Mouse (Mus musculus) embryonic stem cell, embryonic (primary cell): Measurements from ENCODE around the gene Oasl1.

ENCODE experiments used
- CTCF ChIA-PET, 4 experiments: fragments of 300-600 bp in 2 of 4; fragments of 350-600 bp in 2 of 4; sonication (Branson Sonifier 250); formaldehyde crosslinking; loops; one replicate each; lab custom pipeline; 2022; ENCODE audit warnings: inconsistent platforms in 2 of 4; lab: Charles Lee
- POLR2A ChIA-PET, 4 experiments: fragments of 300-600 bp in 2 of 4; fragments of 350-600 bp in 2 of 4; sonication (Branson Sonifier 250); formaldehyde crosslinking; loops; one replicate each; lab custom pipeline; 2022; ENCODE audit warnings: antibody characterized with exemption in 4 of 4, inconsistent platforms in 1 of 4; lab: Charles Lee

The Oasl1 gene

DNA sequence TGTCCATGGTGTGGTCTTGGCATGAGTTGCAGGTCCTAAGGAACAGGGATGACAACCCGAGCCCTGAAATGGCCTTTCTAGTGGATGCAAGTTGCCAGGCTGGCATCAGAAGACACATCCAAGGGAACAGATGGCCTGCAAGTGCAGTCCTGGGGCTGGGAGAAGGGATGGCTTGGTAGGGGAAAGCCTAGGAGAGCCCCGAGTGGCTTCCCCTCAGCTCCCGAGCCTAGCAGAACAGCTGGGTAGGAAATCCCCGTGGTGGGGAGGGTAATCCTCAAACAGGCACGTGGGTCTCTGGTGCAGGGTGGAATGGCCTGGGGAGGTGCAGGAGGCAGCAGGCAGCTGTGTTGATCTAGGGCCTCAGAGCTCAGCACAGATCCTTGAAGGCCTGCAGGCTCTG is 26.3 kb downstream of the Oasl1 start:
- ChIA-PET POLR2A (interaction anchor here in 2 of 4 experiments (0.5 to 1.1 kb wide), 7 partner anchors 10 to 231 kb away, joined by 3 to 6 read pairs (median 3); no protein-coding TSS in a partner anchor), CTCF (no interaction called here)

DNA sequence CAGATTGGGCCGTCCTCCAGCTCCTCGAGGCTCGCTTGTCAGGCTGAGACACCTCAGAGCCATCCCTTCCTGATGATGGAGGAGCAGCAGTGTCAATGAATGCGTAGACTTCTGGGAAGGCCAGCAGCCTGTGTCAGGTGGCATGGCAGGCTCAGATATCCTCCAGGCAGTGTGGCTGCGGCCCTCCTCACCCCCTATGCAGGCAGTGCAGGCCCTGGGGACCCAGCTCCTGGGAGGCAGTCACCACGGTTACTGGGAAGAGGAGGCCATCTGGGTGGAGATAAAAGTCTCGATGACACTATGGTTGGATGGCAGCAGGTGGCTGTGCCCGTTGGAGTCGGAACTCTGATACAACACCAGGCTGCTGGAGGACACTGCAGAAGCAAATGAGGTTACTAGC is 26.8 kb downstream of the Oasl1 start:
- CTCF ChIA-PET: interaction anchor here in 1 of 4 experiments (0.6 kb wide), 1 partner anchor 125 kb away, joined by 4 read pairs; no protein-coding TSS in a partner anchor
- POLR2A ChIA-PET: interaction anchor here in 3 of 4 experiments (0.5 to 2.3 kb wide), 8 partner anchors 8 to 231 kb away, joined by 3 to 13 read pairs (median 3); partner anchors contain the start of gene 2210016L21Rik (in 1 of the 3)

DNA sequence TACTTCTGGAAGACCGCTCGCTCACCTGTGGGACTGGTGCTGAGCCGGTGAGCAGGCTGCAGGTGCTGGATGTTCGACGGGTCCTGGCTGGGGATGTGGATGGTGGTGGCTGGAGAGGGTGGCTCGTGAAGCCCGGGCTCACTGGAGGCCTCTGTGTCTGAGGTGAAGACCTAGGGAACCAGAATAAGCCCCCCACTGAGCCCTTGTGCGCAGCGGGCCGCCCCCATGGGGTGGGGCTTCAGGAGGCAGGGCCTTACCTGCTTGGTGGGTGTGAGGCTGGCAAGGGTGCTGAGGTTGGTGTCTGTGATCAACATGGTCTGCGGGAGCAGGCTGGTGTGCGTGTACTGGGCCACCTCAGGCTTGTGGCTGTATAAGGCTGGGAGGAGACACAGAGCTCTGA is 27.6 kb downstream of the Oasl1 start:
- POLR2A ChIA-PET: interaction anchor here in 1 of 4 experiments (2.3 kb wide), 1 partner anchor 9 kb away, joined by 13 read pairs; the partner anchor contains the start of gene 2210016L21Rik
- CTCF ChIA-PET: interaction anchor here in 2 of 4 experiments (0.5 to 0.6 kb wide), 2 partner anchors 126 to 312 kb away, joined by 4 to 9 read pairs; no protein-coding TSS in a partner anchor

DNA sequence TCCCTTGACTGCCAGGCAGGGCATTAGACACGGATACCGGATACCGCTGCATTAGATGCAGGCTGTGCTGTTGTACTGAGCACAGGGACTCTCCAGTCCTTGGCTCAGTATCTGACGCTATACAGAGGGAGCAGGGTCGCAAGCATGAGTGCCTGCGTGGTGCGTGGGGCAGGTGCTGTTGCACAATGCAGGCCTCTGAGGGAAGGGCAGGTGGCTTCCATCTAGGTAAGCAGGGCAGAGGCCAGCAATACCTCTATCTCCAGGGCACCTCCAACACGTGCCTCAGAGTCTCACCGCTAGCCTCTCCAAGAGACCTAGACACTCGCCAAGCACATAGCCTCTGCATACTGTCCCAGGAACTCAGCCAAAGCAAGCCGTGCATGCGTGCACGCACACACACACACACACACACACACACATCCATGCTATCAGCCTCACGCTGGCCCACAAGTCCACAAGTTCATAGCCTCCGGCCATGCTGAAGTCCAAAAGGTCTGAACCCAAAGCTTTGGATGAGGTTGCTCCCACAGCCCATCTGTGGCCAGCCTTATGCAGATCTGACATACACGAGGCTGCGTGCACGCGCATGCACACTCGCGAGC is 28.3 kb downstream of the Oasl1 start:
- CTCF ChIA-PET: no interaction called here
- POLR2A ChIA-PET: interaction anchor here in 1 of 4 experiments (2.3 kb wide), 1 partner anchor 10 kb away, joined by 13 read pairs; the partner anchor contains the start of gene 2210016L21Rik

DNA sequence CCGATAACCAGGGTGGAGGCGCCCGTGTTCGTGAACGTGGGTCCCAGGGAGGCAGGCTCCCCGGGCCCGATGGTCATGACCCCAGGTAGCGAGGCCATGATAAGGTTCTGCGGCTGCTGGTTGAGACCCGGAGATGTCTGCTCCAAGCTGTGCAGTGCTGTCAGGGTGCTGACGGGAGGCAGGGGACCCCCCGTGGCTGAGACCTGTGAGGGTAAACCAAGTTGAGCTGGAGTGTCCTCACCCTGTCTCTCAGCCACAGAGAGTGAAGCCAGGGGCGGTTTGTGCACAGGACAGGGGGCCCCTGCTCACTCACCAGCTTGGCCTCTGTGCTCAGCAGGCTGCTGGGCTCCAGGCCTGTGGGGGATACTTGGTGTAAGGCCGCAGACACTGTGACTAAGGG is 30.3 kb downstream of the Oasl1 start:
- ChIA-PET CTCF (interaction anchor here in 3 of 4 experiments (0.7 to 1.3 kb wide), 3 partner anchors 10 to 154 kb away, joined by 3 to 5 read pairs (median 3); no protein-coding TSS in a partner anchor), POLR2A (interaction anchor here in 2 of 4 experiments (0.7 to 2.0 kb wide), 8 partner anchors 9 to 100 kb away, joined by 3 to 11 read pairs (median 4); partner anchors contain the start of gene 2210016L21Rik (in 1 of the 2))

DNA sequence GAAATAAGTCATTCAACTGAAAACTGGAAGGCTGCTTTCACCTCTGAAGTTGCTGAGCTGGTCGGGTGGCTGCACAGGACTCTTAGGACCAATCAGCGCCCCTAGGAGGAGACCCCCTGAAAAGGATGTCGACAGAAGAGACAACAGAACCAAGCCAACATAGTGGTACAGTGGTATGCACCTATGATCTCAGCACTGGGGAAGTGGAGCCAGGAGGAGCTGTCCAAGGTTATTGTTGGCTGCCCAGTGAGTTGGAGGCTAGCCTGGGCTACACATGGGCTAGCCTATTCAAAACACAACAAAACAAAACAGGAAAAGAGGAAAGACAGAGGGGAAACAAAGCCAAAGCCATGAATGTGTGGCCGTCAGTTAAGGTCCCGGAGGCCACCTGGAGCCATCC is 35.0 kb downstream of the Oasl1 start:
- POLR2A ChIA-PET: interaction anchor here in 2 of 4 experiments (0.5 to 0.6 kb wide), 3 partner anchors 12 to 98 kb away, joined by 3 to 4 read pairs (median 3); partner anchors contain the start of gene Hnf1a (in 1 of the 2)

DNA sequence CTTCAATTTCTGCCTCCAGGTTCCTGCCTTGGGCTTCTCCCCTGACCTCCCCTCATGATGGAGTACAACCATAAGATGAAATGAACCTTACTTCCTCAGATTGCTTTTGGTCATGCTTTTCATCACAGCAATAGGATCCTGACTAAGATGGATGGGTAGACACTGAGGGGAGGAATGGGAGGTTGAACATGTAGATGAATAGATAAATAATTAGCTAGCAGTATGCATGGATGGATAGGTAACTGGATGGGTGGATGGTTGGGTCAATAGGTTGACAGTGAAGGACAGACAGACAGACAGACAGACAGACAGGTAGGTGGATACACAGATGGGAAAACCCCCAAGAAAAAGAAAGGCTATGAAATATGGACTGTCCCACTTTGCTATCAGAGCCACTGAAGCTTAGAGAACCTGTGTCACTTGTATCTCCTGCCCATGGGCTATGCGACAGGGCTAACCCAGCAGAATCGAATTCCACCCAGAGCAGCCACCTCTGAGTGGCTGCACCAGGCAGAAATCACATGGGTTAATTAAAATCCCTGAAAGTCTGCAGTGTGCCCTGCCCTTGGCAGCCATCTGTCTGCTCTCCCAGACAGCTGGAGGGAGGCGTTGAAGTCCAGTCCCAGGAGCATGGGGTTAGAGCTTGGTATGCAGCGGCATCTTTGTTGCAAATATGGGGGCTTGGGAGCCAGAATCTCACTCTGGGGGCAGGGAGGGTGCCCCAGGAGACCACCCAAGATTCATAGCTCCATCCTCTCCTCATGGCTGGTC is 38.7 kb downstream of the Oasl1 start:
- CTCF ChIA-PET: no interaction called here
- POLR2A ChIA-PET: interaction anchor here in 1 of 4 experiments (0.9 to 3.0 kb wide), 3 partner anchors 9 to 127 kb away, joined by 3 to 11 read pairs (median 4); no protein-coding TSS in a partner anchor

More for the DNA sequence above, 35.0 kb downstream of the Oasl1 start:
- CTCF ChIA-PET: interaction anchor here in 1 of 4 experiments (0.6 kb wide), 2 partner anchors 17 to 162 kb away, joined by 5 to 20 read pairs; no protein-coding TSS in a partner anchor

DNA sequence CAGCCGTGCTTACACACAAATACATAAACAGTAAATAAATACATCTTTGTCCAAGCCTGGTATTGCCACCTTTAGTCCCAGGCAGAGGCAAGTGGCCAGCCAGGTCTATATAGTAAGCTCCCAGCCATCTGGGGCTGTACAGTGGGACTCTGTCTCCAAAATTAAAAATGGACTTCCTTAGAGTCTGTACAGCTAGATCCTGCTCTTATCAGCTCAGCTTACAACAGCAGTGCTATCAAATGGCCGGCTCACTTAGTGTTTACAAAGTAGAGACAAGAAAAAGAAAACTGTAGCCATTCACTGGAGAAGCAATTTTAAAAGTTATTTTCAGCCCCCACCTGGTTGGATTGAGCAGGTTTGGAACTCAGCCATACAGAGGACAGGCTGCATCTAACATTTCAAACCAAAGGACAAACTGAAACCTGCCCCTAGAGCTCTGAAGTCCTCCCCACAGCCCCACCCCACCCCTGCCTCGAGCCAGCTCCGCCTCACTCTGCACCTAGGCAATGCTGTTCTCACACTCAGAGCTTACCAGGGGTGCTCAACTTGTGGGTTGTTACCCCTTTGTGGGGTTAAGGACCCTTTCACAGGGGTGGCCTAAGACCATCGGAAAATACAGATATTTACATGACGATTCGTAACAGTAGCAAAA is 41.4 kb downstream of the Oasl1 start:
- ChIA-PET CTCF (interaction anchor here in 2 of 4 experiments (1.0 to 1.5 kb wide), 3 partner anchors 12 to 255 kb away, joined by 3 to 4 read pairs (median 4); no protein-coding TSS in a partner anchor), POLR2A (interaction anchor here in 2 of 4 experiments (0.6 to 2.1 kb wide), 12 partner anchors 9 to 512 kb away, joined by 3 to 7 read pairs (median 4); partner anchors contain the start of gene 2210016L21Rik (in 1 of the 2))

DNA sequence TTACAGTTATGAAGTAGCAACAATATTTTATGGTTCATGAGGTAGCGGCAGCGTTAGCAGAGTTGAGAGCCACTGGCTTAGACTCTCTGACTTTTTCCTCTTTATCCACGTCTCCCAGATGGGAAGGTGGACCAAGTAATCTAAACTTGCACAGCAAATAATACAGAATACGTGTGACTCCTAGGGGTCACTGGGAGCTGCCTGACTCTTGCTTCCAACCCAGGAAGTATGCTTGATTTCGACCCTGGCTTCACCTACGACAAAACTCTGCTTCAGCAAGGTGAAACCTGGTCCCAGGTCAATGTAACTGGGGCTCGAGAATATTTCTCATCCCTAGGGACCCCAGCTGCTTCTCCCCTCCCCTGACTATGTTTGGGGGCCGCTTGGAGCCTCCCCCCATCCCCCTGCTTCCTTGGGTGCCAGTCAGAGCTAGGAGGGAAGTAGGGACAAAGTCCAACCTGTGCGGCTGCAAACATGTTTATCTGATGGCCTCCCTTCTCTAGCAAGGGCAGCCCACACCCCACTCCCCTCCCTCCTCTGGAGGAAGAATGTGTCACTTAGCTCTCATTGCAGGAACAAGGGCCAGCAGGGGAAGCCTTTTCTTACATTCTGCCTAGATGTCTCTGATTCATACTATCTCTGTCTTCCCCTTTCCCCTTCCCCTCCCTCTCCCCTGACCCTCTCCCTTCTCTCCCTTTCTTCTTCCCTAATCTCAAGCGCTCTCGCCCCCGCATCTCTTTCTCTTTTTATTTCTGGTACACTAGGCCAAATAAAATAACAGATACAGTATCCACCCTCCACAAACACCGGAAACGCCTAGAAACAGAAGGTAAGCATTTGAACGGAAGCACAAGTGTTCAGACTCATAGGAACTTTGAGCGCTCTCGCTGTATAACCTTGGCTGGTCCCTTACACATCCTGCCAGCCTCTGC is 42.2 kb downstream of the Oasl1 start:
- CTCF ChIA-PET: interaction anchor here in 2 of 4 experiments (1.0 to 1.5 kb wide), 3 partner anchors 11 to 256 kb away, joined by 3 to 4 read pairs (median 4); no protein-coding TSS in a partner anchor
- POLR2A ChIA-PET: interaction anchor here in 2 of 4 experiments (0.5 to 2.1 kb wide), 12 partner anchors 8 to 511 kb away, joined by 3 to 7 read pairs (median 4); partner anchors contain the start of gene 2210016L21Rik (in 1 of the 2)

DNA sequence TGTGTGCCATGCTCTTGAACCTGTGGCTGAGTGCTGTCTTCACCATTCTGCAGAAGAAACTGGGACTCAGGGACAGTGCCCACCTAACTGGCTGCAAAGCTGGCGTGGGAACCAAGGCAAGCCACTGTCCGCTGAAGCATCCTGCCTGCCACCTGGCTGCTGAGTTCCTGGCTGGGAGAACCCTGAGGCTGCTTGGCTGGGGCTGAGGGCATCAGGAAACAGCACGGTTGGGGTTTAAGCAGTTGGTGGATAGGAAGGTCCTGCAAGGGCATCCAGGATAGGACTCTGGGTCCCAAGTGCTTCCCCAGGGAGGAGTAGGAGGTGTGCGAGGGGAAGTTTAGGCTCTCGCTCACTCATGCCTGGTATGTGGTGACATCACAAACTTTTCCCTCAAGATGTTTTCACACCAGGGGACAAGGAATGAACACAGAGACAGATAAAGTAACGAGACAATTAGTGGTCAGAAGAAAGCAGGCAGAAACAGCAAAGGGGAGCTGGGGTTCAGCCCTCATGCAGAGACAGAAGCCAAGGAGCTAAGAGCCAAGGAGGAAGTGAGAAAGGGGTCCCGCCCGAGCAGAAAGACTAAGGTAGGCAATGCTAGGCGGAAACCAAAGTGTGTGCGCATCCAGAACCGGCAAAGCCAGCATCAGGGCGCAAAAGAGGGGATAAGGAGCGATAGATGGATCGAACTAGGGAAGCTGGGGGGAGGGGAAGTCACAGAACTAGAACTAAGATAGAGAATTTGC is 44.7 kb downstream of the Oasl1 start:
- POLR2A ChIA-PET: interaction anchor here in 3 of 4 experiments (0.6 to 1.2 kb wide), 4 partner anchors 13 to 180 kb away, joined by 3 to 5 read pairs (median 4); partner anchors contain the start of genes 2210016L21Rik (in 1 of the 3) and Oasl1 (in 1 of the 3)
- CTCF ChIA-PET: interaction anchor here in 3 of 4 experiments (0.6 to 2.1 kb wide), 4 partner anchors 11 to 141 kb away, joined by 3 to 10 read pairs (median 6); partner anchors contain the start of gene 2210016L21Rik (in 1 of the 3)

DNA sequence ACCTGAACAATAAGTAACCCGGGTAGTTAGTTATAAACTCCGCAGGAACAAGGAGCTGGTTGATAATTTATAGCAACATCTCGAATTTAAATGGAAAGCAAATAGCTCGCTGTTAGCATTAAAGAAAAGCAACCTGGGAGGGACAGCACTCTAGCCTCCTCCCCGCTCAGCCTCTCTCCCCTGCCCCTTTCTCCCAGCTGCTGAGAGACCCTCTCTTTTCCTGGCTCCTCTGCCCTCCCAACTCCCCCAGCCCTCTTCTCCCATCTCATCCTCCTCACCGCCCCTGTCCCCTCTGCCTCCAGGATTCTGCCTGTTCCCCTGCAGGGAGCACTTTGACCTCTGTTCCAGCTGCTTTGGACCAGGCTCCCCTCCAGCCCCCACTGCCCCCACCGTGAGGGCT is 45.6 kb downstream of the Oasl1 start:
- POLR2A ChIA-PET: interaction anchor here (0.5 to 1.5 kb wide), 14 partner anchors 12 to 1264 kb away, joined by 3 to 7 read pairs (median 3); partner anchors contain the start of genes 2210016L21Rik (in 1 of the 4) and Gm9936 (in 1 of the 4)
- CTCF ChIA-PET: interaction anchor here in 3 of 4 experiments (0.6 to 2.1 kb wide), 5 partner anchors 10 to 140 kb away, joined by 3 to 10 read pairs (median 4); partner anchors contain the start of gene 2210016L21Rik (in 1 of the 3)

DNA sequence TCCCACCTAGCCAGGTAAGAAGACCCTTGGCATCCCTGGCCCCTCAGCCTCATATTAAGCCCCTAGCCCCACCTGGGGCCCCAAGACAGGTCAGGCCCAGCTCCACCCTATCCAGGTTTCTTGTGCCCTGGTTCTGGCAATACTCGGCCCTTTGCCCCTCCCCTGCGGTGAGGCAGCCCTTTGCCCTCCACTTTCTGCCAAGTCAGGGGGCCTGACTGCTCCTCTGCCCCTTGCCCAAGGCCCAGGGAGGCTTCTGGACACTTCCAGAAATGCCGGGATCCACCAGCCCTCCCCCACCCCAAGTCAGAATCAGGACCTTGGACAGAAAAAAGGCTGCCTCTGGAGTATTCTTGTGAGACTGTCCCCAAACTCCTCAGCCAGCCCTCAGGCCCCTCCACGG is 46.0 kb downstream of the Oasl1 start:
- CTCF ChIA-PET: interaction anchor here in 3 of 4 experiments (0.8 to 2.1 kb wide), 4 partner anchors 9 to 28 kb away, joined by 3 to 8 read pairs (median 4); partner anchors contain the start of gene 2210016L21Rik (in 1 of the 3)
- POLR2A ChIA-PET: interaction anchor here in 3 of 4 experiments (0.5 to 1.5 kb wide), 13 partner anchors 11 to 1263 kb away, joined by 3 to 7 read pairs (median 3); partner anchors contain the start of gene Gm9936 (in 1 of the 3)

DNA sequence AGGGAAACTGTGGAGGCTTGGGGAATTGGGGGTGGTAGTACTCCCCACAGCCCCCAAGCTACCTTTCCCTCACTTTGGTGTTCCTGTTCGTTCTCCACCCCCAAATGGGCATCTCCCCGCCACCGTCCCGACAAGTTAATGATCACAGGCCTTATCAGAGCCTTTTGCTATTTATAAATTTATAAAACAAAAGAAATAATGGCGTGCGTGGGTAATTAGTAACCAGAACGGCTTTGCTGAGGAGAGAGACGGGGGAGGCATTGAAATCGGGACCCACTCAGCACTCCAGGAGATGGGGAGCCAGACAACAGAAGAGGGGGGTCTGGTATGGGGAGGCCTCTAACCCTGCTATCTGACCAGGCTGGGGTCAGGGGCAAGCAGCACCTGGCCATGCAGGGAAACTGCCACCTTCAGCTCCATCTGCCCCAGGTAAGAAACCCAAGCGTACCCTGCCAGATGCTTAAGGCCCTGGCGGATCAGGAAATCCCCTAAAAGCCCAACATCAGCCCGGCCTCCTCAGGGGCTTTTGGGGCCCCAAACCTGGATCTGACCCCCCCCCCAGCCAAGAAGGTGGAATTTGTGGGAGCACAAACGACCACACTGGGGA is 46.7 kb downstream of the Oasl1 start:
- ChIA-PET CTCF (interaction anchor here in 2 of 4 experiments (1.6 to 2.1 kb wide), 3 partner anchors 9 to 330 kb away, joined by 6 to 8 read pairs (median 7); no protein-coding TSS in a partner anchor), POLR2A (interaction anchor here in 2 of 4 experiments (0.5 to 1.7 kb wide), 12 partner anchors 8 to 187 kb away, joined by 3 to 7 read pairs (median 3); partner anchors contain the start of genes Acads (in 1 of the 2) and Gm9936 (in 1 of the 2))

DNA sequence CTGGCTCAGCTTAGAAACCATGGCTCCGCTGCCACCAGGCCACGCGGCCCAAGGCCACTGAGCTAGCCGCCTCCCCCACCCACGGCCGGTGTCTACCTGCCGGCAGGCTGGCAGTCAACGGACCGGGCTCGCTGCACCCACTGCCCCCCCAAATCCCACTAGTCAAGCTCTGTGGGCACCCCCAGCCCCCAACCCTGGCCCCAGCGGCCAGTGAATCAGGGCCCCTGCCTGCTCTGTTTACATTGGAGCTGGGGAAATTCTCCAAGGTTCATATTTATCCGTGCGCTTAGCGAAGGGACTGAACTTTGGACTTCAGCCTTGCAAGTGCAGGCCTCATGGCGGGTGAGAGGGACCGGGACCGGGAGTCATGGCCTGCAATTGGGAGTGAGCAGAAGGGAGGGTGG is 47.8 kb downstream of the Oasl1 start, which contains the start of gene Hnf1a:
Gene Hnf1a (minus strand): TSS at position 271 of the 404 bp plus-strand sequence.
- CTCF ChIA-PET: interaction anchor here (0.6 to 1.9 kb wide), 10 partner anchors 8 to 1229 kb away, joined by 3 to 19 read pairs (median 4); no protein-coding TSS in a partner anchor
- POLR2A ChIA-PET: interaction anchor here (0.6 to 2.5 kb wide), 29 partner anchors 8 to 520 kb away, joined by 3 to 13 read pairs (median 3); partner anchors contain the start of genes 2210016L21Rik (in 1 of the 4), Acads (in 1 of the 4) and Gm9936 (in 1 of the 4)
